Mouse (Mus musculus) spleen, adult 2 months (tissue): ENCODE measurements around the gene Cisd3.
A peak's percentile ranks its signal among the peaks of the same experiment; 100 is the strongest.

Experiments
- CTCF ChIP-seq: fragments of 200-500 bp; IDR thresholded peaks from 2 replicates; pipeline ENCODE4 v1.5.1; 2011; ENCODE audit warnings: mild to moderate bottlenecking, inconsistent platforms; ENCODE audit not compliant: insufficient read depth, insufficient read length, insufficient replicate concordance; ENCODE audit errors: extremely low read depth
- POLR2A ChIP-seq: fragments of 200-500 bp; IDR thresholded peaks from 2 replicates; pipeline ENCODE4 v1.6.1; 2011; ENCODE audit warnings: low read depth, low read length, inconsistent platforms

GRCm38 (mm10) chr11:97685613-97686321, at the start of gene Cisd3:
- TF ChIP-seq CTCF (no peak), POLR2A (peak; percentile 72)
